In the genomic region with DNA sequence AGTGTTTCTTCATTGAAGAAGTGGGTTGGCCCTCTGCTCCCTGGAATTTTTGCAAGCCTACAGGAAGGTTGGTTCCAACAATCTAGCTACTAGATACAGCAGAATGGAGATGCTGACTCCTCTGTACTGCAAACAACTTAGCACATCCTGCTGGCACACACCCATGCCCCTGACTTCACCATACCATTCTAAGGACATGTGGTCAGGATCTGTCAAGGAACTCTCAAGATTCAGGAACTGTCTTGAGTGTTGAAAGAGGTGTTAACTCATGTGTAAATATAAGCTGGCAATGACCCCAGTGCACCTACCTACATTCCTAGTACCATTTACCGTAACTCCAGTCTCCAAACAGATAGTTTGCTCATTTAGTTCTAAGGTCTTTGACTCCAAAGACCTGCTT, we compare ENCODE assay signal across 25 mouse cellular contexts.
DNase-seq lines count a peak whose midpoint lies in the region; ATAC-seq and TF ChIP-seq lines count a peak whose summit lies in the region.
"Had no signal": no experiment of that assay in that cellular context is flagged by ENCODE, and none has a peak within 500 bp of the region (broad histone marks: within the 10 kb centered on the region; RNA-seq: fewer than 3 reads in every experiment).

No protein-coding gene starts in this region.

- H3K79me2 ChIP-seq in heart, adult 2 months (replicated peaks; ENCODE audit: control insufficient read depth, insufficient read depth, low read length) = no peaks in the 10 kb centered on the region

- no peak for ATAC-seq in embryonic facial prominence, embryonic 14.5 days (ENCODE audit: low read depth)
- peak; percentile 54 for ATAC-seq in lung, postnatal 0 days
- ATAC-seq in midbrain, embryonic 15.5 days (replicated peaks) = no peak
- ATAC-seq: activated CD4-positive, CD25-positive, alpha-beta regulatory T cell, adult 4 months; CD4-positive, CD25-positive, alpha-beta regulatory T cell, adult 4 months; forebrain, embryonic 13.5 days; forebrain, embryonic 15.5 days; Patski had no signal

- no peaks in the 10 kb centered on the region for H3K36me3 ChIP-seq in embryonic facial prominence, embryonic 14.5 days (ENCODE audit: control insufficient read depth, insufficient read depth, low read length)
- no peaks in the 10 kb centered on the region for H3K36me3 ChIP-seq in embryonic facial prominence, embryonic 10.5 days (replicated peaks)
- no peaks in the 10 kb centered on the region for H3K36me3 ChIP-seq in lung, postnatal 0 days (ENCODE audit: insufficient read depth, low read length)
- H3K36me3 ChIP-seq in midbrain, embryonic 15.5 days (replicated peaks) = no peaks in the 10 kb centered on the region
- no peaks in the 10 kb centered on the region for H3K36me3 ChIP-seq in heart, adult 2 months (ENCODE audit: control insufficient read depth, insufficient read depth, low read length)
- H3K36me3 ChIP-seq: forebrain, embryonic 15.5 days; G1E had no signal

- no peak for TF ChIP-seq POLR2A in heart, adult 2 months (IDR thresholded peaks at IDR 0.05; ENCODE audit: insufficient read depth, low read depth, low read length)

- H3K27ac ChIP-seq in embryonic facial prominence, embryonic 14.5 days (replicated peaks; ENCODE audit: low read depth, low read length) = no peak overlapping the region
- H3K27ac ChIP-seq in embryonic facial prominence, embryonic 10.5 days (replicated peaks) = no peak overlapping the region
- H3K27ac ChIP-seq in lung, postnatal 0 days (ENCODE audit: low read length) = no peak overlapping the region
- H3K27ac ChIP-seq in midbrain, embryonic 15.5 days = no peak overlapping the region
- no peak overlapping the region for H3K27ac ChIP-seq in heart, adult 2 months
- H3K27ac ChIP-seq: embryonic facial prominence, embryonic 13.5 days; forebrain, embryonic 13.5 days; forebrain, embryonic 15.5 days had no signal

- peak; percentile 12 for DNase-seq in embryonic facial prominence, embryonic 14.5 days (ENCODE audit: low spot score)
- no peak for DNase-seq in embryonic facial prominence, embryonic 10.5 days (ENCODE audit: low spot score)
- peak; percentile 50 for DNase-seq in lung, postnatal 0 days (ENCODE audit: low spot score)
- peak; percentile 32 for DNase-seq in lung, postnatal 14 days
- peak; percentile 70 for DNase-seq in lung, postnatal 36 days
- no peak for DNase-seq in heart, adult 2 months
- no peak for DNase-seq in frontal cortex, postnatal 25 days (ENCODE audit: low spot score in 2 of 2)
- DNase-seq: adrenal gland, adult 8-10 months; adrenal gland, postnatal 14 days; adrenal gland, postnatal 36 days; B cell, adult 2 months; cerebellum, adult 11-12 months; cerebellum, adult 2 months; cerebellum, adult 9-10 months; cerebellum, postnatal 10 days; cerebellum, postnatal 25 days had no signal

- no peak overlapping the region for H3K4me3 ChIP-seq in embryonic facial prominence, embryonic 14.5 days (ENCODE audit: low read depth, low read length)
- no peak overlapping the region for H3K4me3 ChIP-seq in embryonic facial prominence, embryonic 10.5 days
- no peak overlapping the region for H3K4me3 ChIP-seq in lung, postnatal 0 days (ENCODE audit: low read depth, low read length)
- H3K4me3 ChIP-seq in midbrain, embryonic 15.5 days = no peak overlapping the region
- H3K4me3 ChIP-seq in heart, adult 2 months = no peak overlapping the region
- H3K4me3 ChIP-seq: embryonic facial prominence, embryonic 13.5 days; forebrain, embryonic 13.5 days; forebrain, embryonic 15.5 days had no signal

- no peaks in the 10 kb centered on the region for H3K27me3 ChIP-seq in embryonic facial prominence, embryonic 14.5 days (replicated peaks; ENCODE audit: control insufficient read depth, insufficient read depth, low read length)
- H3K27me3 ChIP-seq in embryonic facial prominence, embryonic 10.5 days (replicated peaks; ENCODE audit: low read depth, poor library complexity, severe bottlenecking) = no peaks in the 10 kb centered on the region
- no peaks in the 10 kb centered on the region for H3K27me3 ChIP-seq in lung, postnatal 0 days (replicated peaks; ENCODE audit: insufficient read depth, low read length)
- H3K27me3 ChIP-seq in midbrain, embryonic 15.5 days (replicated peaks) = no peaks in the 10 kb centered on the region
- no peaks in the 10 kb centered on the region for H3K27me3 ChIP-seq in heart, adult 2 months (ENCODE audit: control insufficient read depth, insufficient read depth, low read length)
- H3K27me3 ChIP-seq: CH12.LX; embryonic facial prominence, embryonic 13.5 days; forebrain, embryonic 13.5 days; forebrain, embryonic 15.5 days; Patski had no signal

- H3K9ac ChIP-seq in embryonic facial prominence, embryonic 14.5 days (ENCODE audit: low read depth, low read length) = no peak overlapping the region
- H3K9ac ChIP-seq in lung, postnatal 0 days (replicated peaks; ENCODE audit: low read depth) = no peak overlapping the region
- H3K9ac ChIP-seq in midbrain, embryonic 15.5 days = no peak overlapping the region
- H3K9ac ChIP-seq in heart, adult 2 months (ENCODE audit: low read depth, low read length) = no peak overlapping the region
- H3K9ac ChIP-seq: embryonic facial prominence, embryonic 13.5 days; forebrain, embryonic 13.5 days; forebrain, embryonic 15.5 days had no signal

- no peaks in the 10 kb centered on the region for H3K4me1 ChIP-seq in embryonic facial prominence, embryonic 14.5 days (ENCODE audit: control insufficient read depth, insufficient read depth, low read length)
- H3K4me1 ChIP-seq in embryonic facial prominence, embryonic 10.5 days = no peaks in the 10 kb centered on the region
- H3K4me1 ChIP-seq in lung, postnatal 0 days (ENCODE audit: insufficient read depth, low read depth, low read length) = no peaks in the 10 kb centered on the region
- H3K4me1 ChIP-seq in midbrain, embryonic 15.5 days = no peaks in the 10 kb centered on the region
- H3K4me1 ChIP-seq in heart, adult 2 months (ENCODE audit: control insufficient read depth, insufficient read depth, low read length) = no peaks in the 10 kb centered on the region
- H3K4me1 ChIP-seq: embryonic facial prominence, embryonic 13.5 days; forebrain, embryonic 13.5 days; forebrain, embryonic 15.5 days had no signal

- TF ChIP-seq EP300 in lung, postnatal 0 days (IDR thresholded peaks at IDR 0.05) = no peak; the same call in 1 of the 2 replicates
- no peak for TF ChIP-seq EP300 in heart, adult 2 months (IDR thresholded peaks at IDR 0.05; ENCODE audit: insufficient read depth, low read depth, low read length)

- H3K9me3 ChIP-seq in embryonic facial prominence, embryonic 14.5 days (ENCODE audit: control insufficient read depth, low read length) = no peaks in the 10 kb centered on the region
- peaks cover 3% of the 10 kb centered on the region; the same call in 1 of the 2 replicates for H3K9me3 ChIP-seq in embryonic facial prominence, embryonic 10.5 days
- no peaks in the 10 kb centered on the region for H3K9me3 ChIP-seq in lung, postnatal 0 days (ENCODE audit: low read length)
- no peaks in the 10 kb centered on the region for H3K9me3 ChIP-seq in midbrain, embryonic 15.5 days
- H3K9me3 ChIP-seq: embryonic facial prominence, embryonic 13.5 days; forebrain, embryonic 13.5 days; forebrain, embryonic 15.5 days had no signal

- intact Hi-C loops in heart, adult 2 months (cut with DNase I) = no loop called here

- 80% methylated on average over 1 of the region's 1 CpGs for WGBS in embryonic facial prominence, embryonic 14.5 days
- 94% methylated on average over 1 of the region's 1 CpGs for WGBS in embryonic facial prominence, embryonic 10.5 days
- WGBS in lung, postnatal 0 days = 52% methylated on average over 1 of the region's 1 CpGs
- 95% methylated on average over 1 of the region's 1 CpGs for WGBS in midbrain, embryonic 15.5 days
- 93% methylated on average over 1 of the region's 1 CpGs for WGBS in heart, adult 2 months

- TF ChIP-seq CTCF in lung, postnatal 0 days (IDR thresholded peaks at IDR 0.05) = no peak
- no peak for TF ChIP-seq CTCF in heart, adult 2 months (IDR thresholded peaks at IDR 0.05)

- no peak overlapping the region for H3K4me2 ChIP-seq in embryonic facial prominence, embryonic 14.5 days (ENCODE audit: low read depth, low read length)
- no peak overlapping the region for H3K4me2 ChIP-seq in lung, postnatal 0 days (replicated peaks; ENCODE audit: low read depth, low read length)
- no peak overlapping the region for H3K4me2 ChIP-seq in midbrain, embryonic 15.5 days
- H3K4me2 ChIP-seq: embryonic facial prominence, embryonic 13.5 days; forebrain, embryonic 13.5 days; forebrain, embryonic 15.5 days had no signal

Comparison
In these comparisons a context has a peak if more than half of its experiments do, and no peak if none do; other contexts are left out.
1. DNase-seq: peak in embryonic facial prominence, embryonic 14.5 days (single experiment), lung, postnatal 0 days (single experiment), lung, postnatal 14 days (single experiment) and lung, postnatal 36 days (single experiment); none in embryonic facial prominence, embryonic 10.5 days (single experiment), heart, adult 2 months (0 of 2) and frontal cortex, postnatal 25 days (0 of 2).